Mouse (Mus musculus) brain, embryonic 14.5 days (tissue): ENCODE results near the gene Nrf1. TPM values are rescaled to one million over a fixed set of nuclear protein-coding genes. Genes with fewer than 3 reads are reported as not detected.

Source experiments
- DNase-seq: peaks from one replicate; pipeline ENCODE4 v3.0.0-alpha.2; 2011; ENCODE audit warnings: low read depth
- CTCF ChIP-seq: fragments of 200-500 bp; IDR thresholded peaks from 2 replicates; pipeline ENCODE4 v1.5.1; 2012; ENCODE audit warnings: inconsistent platforms, mild to moderate bottlenecking, moderate library complexity, borderline replicate concordance; ENCODE audit not compliant: insufficient read depth, insufficient read length; ENCODE audit errors: extremely low read depth
- POLR2A ChIP-seq: fragments of 200-500 bp; IDR thresholded peaks from 2 replicates; pipeline ENCODE4 v1.6.1; 2012; ENCODE audit warnings: mild to moderate bottlenecking, inconsistent platforms, borderline replicate concordance; ENCODE audit not compliant: poor library complexity, insufficient read depth, insufficient read length, severe bottlenecking; ENCODE audit errors: extremely low read depth
- polyA plus RNA-seq: library from polyadenylated mRNA; depleted of rRNA; stranded (reverse); fragments of >200 nt; gene quantifications from 2 replicates; pipeline ENCODE4 v1.2.3, GENCODE M21; 2012

The Nrf1 gene
- polyA plus RNA-seq, 1 experiment: 60.8 TPM

DNA sequence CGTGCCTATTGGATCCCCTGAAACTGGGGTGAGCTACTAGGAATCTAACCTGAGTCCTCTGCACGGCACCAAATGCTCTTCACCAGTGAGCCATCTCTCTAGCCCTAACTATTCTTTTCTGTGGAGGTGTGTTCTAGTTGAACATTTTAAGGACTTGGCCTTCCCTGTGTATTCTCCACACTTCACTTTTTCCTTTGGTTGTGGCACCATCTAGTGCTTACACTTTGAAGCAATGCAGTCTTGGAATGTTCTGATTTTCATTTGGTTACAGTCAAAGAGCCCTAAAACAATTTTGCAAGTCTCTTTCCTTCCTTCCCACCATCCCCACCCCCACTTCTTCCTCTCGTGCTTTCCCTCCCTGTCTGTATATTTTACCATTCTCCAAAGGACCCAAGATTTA is 33.6 kb downstream of the Nrf1 start:
- peak; percentile 68 for DNase-seq
- TF ChIP-seq POLR2A (no peak), CTCF (peak; percentile 23; the same call in 1 of the 2 replicates)

DNA sequence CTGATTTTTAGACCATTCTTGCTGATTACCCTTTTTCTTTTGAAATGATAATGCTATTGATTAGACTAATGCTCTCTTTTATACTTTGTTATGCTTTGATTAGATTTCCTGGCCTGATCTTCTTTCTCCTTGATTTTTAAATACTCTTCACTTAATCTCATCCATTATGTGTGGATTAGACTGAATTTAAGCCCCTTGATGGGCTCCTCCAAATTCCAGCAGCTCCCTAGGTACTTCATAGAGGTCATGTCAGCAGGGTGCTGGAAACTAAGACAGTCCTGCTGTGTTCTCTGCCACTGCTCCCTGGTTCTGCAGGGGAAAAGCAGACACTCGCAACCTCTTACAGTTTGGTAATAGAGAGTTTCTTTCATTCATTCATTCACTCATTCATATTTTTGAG is 35.5 kb downstream of the Nrf1 start:
- DNase-seq: no peak
- TF ChIP-seq CTCF: no peak
- TF ChIP-seq POLR2A: no peak

- peak; percentile 55 for DNase-seq
- TF ChIP-seq CTCF (no peak), POLR2A (no peak)
These were observed 37.6 kb downstream of the Nrf1 start for GRCm38 (mm10) chr6:30085351-30085750.

GRCm38 (mm10) chr6:30091221-30091620 is 43.4 kb downstream of the Nrf1 start:
- peak; percentile 35 for DNase-seq
- TF ChIP-seq POLR2A (no peak), CTCF (no peak)

- DNase-seq: no peak
- TF ChIP-seq CTCF: no peak
- TF ChIP-seq POLR2A: no peak
These were observed 45.0 kb downstream of the Nrf1 start for GRCm38 (mm10) chr6:30092816-30093215.

DNA sequence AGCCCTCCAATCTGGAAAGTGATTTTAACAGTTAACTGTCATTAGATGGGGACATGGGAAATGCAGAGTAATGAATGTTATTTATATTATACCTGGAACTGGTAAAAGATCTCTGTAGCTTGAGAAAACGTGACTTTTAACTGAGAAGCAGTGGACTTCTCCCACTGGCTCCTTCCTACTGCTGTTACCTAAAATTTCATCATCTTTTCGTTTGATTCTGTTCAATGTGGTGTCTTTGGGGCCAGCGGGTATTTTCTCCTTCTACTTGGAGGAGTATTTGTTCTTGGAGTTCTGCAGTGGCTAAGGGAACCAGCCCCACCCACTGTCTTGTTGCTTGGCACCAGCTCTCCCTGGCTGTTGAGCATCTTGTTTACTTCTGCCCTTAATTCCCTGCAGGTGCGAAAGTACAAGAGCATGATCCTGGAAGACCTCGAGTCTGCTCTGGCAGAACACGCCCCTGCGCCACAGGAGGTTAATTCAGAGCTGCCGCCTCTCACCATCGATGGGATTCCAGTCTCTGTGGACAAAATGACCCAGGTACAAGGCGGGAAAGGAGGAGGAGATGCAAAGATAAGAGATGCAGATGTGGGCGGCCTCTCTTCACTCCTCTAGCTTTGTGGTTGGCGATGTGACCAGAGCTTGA is 54.1 kb downstream of the Nrf1 start:
- TF ChIP-seq POLR2A (no peak), CTCF (no peak)
- DNase-seq: no peak

DNA sequence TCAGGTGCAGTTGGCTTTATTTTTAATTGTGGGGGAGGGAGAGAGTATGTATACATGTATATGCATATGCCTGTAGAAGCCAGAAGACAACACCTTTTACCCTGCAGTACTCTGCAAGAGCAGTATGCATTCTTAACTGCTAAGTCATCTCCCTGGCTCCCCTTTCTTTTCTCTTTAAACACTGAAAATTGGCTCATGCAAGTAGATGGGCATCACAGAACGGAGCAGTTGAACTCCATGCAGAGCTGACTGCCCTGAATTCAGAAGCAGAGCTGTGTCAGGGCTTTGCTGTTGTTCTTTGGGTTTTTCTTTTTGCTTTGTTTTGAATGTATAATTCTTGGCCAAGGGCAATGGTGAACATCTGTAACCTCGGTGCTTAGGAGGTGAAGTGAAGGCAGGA is 58.3 kb downstream of the Nrf1 start:
- no peak for DNase-seq
- TF ChIP-seq POLR2A (no peak), CTCF (no peak)

DNA sequence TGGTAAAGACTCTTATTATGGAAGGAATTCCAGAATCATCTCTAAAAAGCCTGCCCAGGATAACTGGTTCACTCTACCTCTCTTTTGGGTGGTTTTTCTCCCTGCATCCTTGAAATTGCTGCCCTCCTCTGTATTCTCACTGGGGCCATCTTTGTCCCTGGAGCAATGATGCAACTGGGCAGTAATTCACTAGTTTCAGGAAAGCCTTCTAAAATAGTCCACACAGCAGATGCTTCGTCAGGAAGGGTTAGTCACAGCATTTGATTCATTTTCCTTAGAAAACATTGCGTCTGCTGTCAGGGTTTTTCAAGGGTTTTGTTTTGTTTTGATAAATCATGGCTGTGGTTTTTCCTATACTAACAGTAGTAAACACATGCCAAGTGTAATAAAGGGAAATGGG is 59.7 kb downstream of the Nrf1 start:
- TF ChIP-seq CTCF (no peak), POLR2A (no peak)
- no peak for DNase-seq

DNA sequence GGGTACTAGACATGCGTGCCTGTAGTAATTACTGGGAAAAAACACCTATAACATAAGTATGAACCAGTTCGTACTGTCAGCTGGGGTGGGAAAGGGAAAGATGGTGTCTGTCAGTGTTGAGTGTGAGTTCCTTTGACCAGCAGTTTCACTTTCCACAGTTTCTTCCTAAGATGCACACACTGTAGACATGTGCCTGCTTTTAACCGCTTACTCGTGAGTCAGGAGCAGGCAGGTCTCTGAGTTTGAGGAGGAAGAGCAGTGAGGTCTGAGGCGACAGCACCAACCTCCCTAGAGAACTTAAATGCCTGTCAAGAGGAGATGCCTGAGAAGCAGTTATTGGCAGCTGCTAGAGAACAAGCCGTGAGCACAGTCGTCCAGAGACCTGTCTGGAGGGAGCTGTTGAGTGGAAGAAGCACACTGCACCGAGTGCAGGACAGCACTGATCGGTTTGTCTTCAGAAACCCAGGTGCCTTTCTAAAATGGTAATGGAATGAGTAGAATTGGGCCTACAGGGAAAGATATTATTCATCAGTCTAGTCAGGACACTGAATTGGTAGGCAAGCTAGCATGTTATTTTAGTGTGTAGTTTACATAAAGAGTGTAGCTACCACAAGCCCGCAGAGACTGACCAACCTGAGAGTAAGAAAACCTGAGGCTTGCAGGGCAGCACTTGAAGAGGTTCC is 62.2 kb downstream of the Nrf1 start:
- no peak for TF ChIP-seq POLR2A
- no peak for TF ChIP-seq CTCF

DNA sequence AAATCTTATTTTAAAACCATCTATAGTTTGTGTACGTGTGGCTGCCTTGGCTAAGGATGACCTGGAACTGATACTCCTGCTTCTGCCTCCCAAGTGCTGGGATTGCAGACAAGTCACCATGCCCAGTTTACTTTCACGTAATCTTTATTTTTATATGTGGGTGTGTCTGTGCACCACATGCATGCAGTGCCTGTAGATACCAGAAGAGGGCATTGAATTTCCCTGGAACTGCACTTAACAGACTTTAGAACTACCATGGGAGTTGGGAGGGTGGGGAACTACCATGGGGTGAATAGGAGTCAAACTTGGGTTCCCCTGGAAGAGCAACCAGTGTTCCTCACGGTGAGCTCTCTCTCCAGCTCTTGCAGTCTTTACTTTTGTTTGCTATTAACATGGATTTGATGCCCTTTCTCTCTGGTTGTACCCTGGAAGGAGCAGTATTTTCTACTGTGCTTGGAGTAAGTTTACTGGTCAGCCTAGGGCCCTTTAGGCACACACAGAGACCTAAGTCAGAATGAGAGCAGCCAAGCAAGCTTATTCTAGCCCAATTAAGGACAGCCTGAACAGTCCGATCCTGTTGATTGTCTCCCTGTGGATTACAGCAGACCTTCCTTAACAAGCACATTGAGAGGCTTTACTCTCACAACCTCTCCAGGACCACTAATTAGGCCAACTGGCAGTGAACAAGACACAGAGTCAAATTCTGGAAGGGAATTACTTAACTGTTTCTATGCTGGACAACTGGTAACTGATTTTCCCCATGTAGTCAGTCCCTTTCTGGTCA is 64.8 kb downstream of the Nrf1 start:
- DNase-seq: peak; percentile 81
- TF ChIP-seq POLR2A (no peak), CTCF (no peak)

More for the DNA sequence above, 62.2 kb downstream of the Nrf1 start:
- DNase-seq: no peak

DNA sequence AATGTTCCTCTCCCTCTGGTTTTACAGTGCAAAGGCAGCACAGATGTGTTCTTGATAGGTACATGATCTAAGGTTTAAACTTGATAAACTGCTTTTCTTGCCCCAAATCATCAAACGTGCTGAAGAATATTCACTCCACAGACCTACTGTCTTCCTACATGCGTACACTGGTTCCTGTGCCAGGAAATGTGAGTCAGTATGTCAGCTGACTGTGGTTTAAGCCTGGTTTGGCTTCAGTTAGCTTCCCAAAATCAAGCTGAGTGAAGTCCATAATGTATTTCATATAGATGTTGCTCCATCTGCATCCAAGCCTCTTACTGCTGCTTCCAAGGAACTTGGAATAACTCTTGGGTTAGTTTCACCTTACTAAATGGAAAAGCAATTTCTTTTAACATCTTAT is 66.3 kb downstream of the Nrf1 start:
- no peak for DNase-seq
- TF ChIP-seq POLR2A (no peak), CTCF (no peak)
